Mouse (Mus musculus): Measurements from ENCODE around the gene Lrrc10b. TPM values are rescaled to one million over a fixed set of nuclear protein-coding genes. Genes with fewer than 3 reads are reported as not detected.

The Lrrc10b gene
- polyA plus RNA-seq (2015; fragmentation: Nextera tagmentation; extraction: Ambion mirVana) = 0.32 and 0.41 TPM in 2 replicates

DNA sequence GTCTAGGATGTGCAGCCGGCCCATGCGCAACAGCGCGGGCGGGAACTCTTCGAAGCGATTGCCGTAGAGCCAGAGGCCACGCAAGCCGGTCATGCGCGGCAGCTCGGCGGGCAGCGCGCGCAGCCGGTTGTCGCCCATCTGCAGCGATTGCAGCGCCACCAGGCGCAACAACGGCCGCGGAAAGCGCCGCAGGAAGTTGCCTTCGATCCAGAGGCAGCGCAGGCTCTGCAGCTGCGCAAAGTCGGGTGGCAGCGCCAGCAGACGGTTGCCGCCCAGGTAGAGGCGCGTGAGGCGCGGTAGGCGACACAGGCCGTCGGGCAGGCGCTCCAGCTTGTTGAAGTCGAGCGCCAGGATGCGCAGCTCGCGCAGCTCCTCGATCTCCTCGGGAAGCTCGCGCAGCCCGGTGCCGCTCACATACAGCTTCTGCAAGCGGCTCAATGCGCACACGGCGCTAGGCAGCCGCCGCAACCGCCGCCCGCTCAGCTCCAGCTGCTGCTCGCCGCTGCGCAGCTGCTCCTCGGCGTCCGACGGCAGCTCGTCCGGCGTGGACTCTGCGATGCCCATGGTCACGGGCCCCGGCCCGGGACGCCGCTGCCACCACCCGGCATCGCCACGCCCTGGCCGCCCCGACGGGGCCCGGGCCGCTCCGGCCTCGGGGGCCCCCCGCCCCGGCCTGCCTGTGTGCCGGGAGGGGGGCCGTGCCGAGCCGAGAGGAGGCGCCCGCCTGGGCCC is at the start of gene Lrrc10b:
Lrrc10b (minus strand) TSS at position 722 of the 732 bp plus-strand sequence.
- Histone ChIP-seq H3K9me3 (replicated peaks; ENCODE audit: control insufficient read depth, low read length) (no peaks in the 10 kb centered on the region), H3K9ac (ENCODE audit: low read length) (peak within 1 kb of the TSS; percentile 64), H3K36me3 (ENCODE audit: control insufficient read depth, insufficient read depth, low read length) (no peaks in the 10 kb centered on the region), H3K27ac (ENCODE audit: low read length) (peak within 1 kb of the TSS; percentile 19; the same call in 1 of the 2 replicates), H3K4me1 (ENCODE audit: control insufficient read depth, insufficient read depth, low read length) (peaks cover 13% of the 10 kb centered on the region), H3K4me3 (replicated peaks; ENCODE audit: low read length) (peak within 1 kb of the TSS; percentile 49), H3K27me3 (ENCODE audit: control insufficient read depth, insufficient read depth, low read length) (peaks cover 71% of the 10 kb centered on the region), H3K4me2 (ENCODE audit: low read depth, low read length) (peak within 1 kb of the TSS; percentile 70)
- ATAC-seq (ENCODE audit: insufficient read depth, low FRiP score) = peak; percentile 66
- WGBS = under 1% methylated on average over 95 of the region's 96 CpGs

DNA sequence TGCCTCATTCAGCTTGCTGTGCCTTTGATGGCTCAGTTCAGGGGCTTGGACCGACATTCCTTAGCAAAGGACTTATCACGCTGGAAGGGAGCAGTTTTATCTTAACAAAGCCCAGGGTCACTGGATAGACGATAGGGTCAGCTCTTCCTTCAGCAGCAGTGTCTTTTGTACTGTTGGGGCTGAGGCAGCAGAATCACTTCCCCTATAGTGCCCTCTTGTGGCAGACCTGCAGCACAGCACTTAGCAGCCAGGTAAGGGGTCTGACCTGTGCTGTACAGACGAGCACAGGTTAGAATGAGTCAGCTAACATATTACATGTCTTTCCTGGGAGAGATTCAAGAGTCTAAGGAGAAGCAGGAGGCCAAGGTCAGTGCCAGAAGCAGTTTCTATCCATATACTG is 45.3 kb upstream of the Lrrc10b start:
- peak; percentile 71; the same call in 1 of the 2 replicates for ATAC-seq (ENCODE audit: insufficient read depth, low FRiP score)

DNA sequence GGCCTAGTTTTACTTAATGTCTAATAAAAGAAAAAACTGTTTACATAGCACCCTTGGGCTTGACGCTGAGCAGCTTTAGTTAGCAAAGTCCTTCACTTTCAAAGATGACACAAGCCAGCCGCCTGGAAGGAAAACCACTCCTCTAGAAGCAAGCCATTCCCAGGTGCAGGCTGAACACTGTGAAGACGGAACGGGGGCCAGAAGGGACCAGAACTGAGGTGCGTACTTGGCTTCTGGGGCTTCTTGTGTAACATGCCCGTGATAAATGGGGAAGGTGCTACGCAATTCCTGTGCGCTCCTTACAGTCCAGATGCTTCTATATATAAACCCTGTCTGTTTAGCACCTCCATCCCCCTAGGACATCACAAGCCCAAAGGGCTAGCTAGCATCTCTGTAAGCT is 43.3 kb upstream of the Lrrc10b start:
- Histone ChIP-seq H3K9ac (ENCODE audit: low read length) (no peak overlapping the region), H3K4me1 (ENCODE audit: control insufficient read depth, insufficient read depth, low read length) (no peaks in the 10 kb centered on the region), H3K9me3 (replicated peaks; ENCODE audit: control insufficient read depth, low read length) (no peaks in the 10 kb centered on the region), H3K27me3 (ENCODE audit: control insufficient read depth, insufficient read depth, low read length) (no peaks in the 10 kb centered on the region), H3K4me2 (ENCODE audit: low read depth, low read length) (no peak overlapping the region), H3K36me3 (ENCODE audit: control insufficient read depth, insufficient read depth, low read length) (no peaks in the 10 kb centered on the region), H3K27ac (ENCODE audit: low read length) (0 out of 2 replicates have a peak overlapping the region, but pooled peaks have one; percentile 1), H3K4me3 (replicated peaks; ENCODE audit: low read length) (no peak overlapping the region)
- 68% methylated on average over 8 of the region's 8 CpGs for WGBS
- peak; percentile 67 for ATAC-seq (ENCODE audit: insufficient read depth, low FRiP score)

More for the DNA sequence above, 45.3 kb upstream of the Lrrc10b start:
- 0 out of 2 replicates have a peak, but pooled peaks cover under 1% of the 10 kb centered on the region for H3K36me3 ChIP-seq (ENCODE audit: control insufficient read depth, insufficient read depth, low read length)
- no peak overlapping the region for H3K4me3 ChIP-seq (replicated peaks; ENCODE audit: low read length)
- no peaks in the 10 kb centered on the region for H3K4me1 ChIP-seq (ENCODE audit: control insufficient read depth, insufficient read depth, low read length)
- H3K9me3 ChIP-seq (replicated peaks; ENCODE audit: control insufficient read depth, low read length) = no peaks in the 10 kb centered on the region
- no peak overlapping the region for H3K4me2 ChIP-seq (ENCODE audit: low read depth, low read length)
- no peak overlapping the region for H3K9ac ChIP-seq (ENCODE audit: low read length)
- no peak overlapping the region for H3K27ac ChIP-seq (ENCODE audit: low read length)
- 7% methylated on average over 4 of the region's 4 CpGs for WGBS
- no peaks in the 10 kb centered on the region for H3K27me3 ChIP-seq (ENCODE audit: control insufficient read depth, insufficient read depth, low read length)

DNA sequence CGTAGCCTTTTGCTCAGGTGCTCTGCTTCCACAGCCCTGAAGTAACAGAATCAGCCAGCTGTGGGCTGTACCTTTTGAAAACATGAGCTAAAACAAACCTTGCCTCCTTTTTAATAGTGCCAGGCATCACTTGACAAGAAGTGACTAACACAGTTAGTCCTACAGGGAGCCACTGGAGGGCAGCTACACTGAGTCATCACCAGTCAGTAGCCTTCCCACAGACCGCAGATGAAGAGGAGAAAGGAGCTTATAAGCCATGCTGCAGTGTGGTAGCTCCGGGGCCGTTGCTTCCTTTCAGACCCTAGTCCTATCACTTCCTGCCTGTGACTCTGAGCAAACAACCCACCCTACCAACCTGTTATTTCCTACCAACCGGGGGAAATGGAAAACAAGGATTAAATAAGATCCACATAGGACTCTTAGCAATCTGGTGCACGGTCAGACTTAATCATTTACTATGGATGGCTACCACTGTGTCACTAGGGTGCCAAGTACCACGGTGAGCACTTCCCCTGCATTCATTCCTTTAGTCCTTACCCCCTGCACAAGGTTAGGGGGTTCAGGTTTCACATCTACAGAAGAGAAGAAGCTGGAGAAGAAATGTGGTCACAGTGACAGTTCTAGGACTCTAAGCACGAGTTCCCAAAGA is 40.4 kb upstream of the Lrrc10b start:
- Histone ChIP-seq H3K4me3 (replicated peaks; ENCODE audit: low read length) (no peak overlapping the region), H3K9me3 (replicated peaks; ENCODE audit: control insufficient read depth, low read length) (no peaks in the 10 kb centered on the region), H3K36me3 (ENCODE audit: control insufficient read depth, insufficient read depth, low read length) (no peaks in the 10 kb centered on the region), H3K4me2 (ENCODE audit: low read depth, low read length) (no peak overlapping the region), H3K4me1 (ENCODE audit: control insufficient read depth, insufficient read depth, low read length) (no peaks in the 10 kb centered on the region), H3K27ac (ENCODE audit: low read length) (no peak overlapping the region), H3K27me3 (ENCODE audit: control insufficient read depth, insufficient read depth, low read length) (no peaks in the 10 kb centered on the region), H3K9ac (ENCODE audit: low read length) (no peak overlapping the region)
- WGBS = 54% methylated on average over 8 of the region's 8 CpGs
- no peak for ATAC-seq (ENCODE audit: insufficient read depth, low FRiP score)

DNA sequence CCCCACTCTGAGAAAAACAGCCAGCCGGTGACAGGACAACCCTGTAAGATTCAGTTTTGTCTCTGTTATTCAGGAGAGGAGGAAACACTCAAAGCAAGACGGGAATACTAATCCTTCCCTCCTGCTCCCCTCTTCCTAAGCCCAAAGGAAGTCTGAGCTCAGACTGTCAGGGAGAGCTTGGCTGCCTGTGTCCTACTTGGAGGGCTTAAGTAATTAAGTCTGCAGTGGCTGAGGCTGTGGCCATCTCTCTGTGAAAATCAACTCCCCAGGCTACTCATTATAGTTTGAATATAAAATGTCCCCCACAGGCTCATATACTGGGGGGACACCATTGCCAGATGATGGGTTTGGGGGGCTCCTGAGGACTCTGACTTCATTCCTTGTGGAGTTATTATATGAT is 39.7 kb upstream of the Lrrc10b start:
- Histone ChIP-seq H3K4me3 (replicated peaks; ENCODE audit: low read length) (no peak overlapping the region), H3K4me2 (ENCODE audit: low read depth, low read length) (no peak overlapping the region), H3K9me3 (replicated peaks; ENCODE audit: control insufficient read depth, low read length) (no peaks in the 10 kb centered on the region), H3K4me1 (ENCODE audit: control insufficient read depth, insufficient read depth, low read length) (no peaks in the 10 kb centered on the region), H3K36me3 (ENCODE audit: control insufficient read depth, insufficient read depth, low read length) (no peaks in the 10 kb centered on the region), H3K27ac (ENCODE audit: low read length) (no peak overlapping the region), H3K9ac (ENCODE audit: low read length) (no peak overlapping the region), H3K27me3 (ENCODE audit: control insufficient read depth, insufficient read depth, low read length) (no peaks in the 10 kb centered on the region)
- 67% methylated on average over 2 of the region's 2 CpGs for WGBS
- no peak for ATAC-seq (ENCODE audit: insufficient read depth, low FRiP score)

DNA sequence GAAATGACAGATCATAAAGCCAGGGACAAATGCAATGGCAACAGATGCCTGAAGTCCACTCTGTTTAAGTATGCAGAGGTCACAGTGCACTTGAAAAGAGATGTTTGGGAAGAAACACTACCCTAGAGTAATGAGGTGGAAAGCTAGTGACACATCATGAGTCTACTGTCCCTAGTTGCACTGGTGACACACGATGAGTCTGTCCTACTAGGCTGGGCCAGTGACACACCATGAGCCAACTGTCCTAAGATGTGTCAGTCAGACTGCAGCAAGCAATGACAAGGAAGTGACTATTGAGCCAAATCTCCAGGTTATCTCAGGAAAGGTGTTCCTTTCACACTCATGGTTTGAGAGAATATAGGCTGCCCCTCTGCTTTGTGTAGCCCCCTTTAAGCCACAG is 38.4 kb upstream of the Lrrc10b start:
- Histone ChIP-seq H3K36me3 (ENCODE audit: control insufficient read depth, insufficient read depth, low read length) (no peaks in the 10 kb centered on the region), H3K27me3 (ENCODE audit: control insufficient read depth, insufficient read depth, low read length) (no peaks in the 10 kb centered on the region), H3K9me3 (replicated peaks; ENCODE audit: control insufficient read depth, low read length) (no peaks in the 10 kb centered on the region), H3K4me1 (ENCODE audit: control insufficient read depth, insufficient read depth, low read length) (no peaks in the 10 kb centered on the region), H3K27ac (ENCODE audit: low read length) (no peak overlapping the region), H3K4me3 (replicated peaks; ENCODE audit: low read length) (no peak overlapping the region), H3K9ac (ENCODE audit: low read length) (no peak overlapping the region), H3K4me2 (ENCODE audit: low read depth, low read length) (no peak overlapping the region)
- ATAC-seq (ENCODE audit: insufficient read depth, low FRiP score) = no peak
- 83% methylated on average over 1 of the region's 1 CpGs for WGBS

DNA sequence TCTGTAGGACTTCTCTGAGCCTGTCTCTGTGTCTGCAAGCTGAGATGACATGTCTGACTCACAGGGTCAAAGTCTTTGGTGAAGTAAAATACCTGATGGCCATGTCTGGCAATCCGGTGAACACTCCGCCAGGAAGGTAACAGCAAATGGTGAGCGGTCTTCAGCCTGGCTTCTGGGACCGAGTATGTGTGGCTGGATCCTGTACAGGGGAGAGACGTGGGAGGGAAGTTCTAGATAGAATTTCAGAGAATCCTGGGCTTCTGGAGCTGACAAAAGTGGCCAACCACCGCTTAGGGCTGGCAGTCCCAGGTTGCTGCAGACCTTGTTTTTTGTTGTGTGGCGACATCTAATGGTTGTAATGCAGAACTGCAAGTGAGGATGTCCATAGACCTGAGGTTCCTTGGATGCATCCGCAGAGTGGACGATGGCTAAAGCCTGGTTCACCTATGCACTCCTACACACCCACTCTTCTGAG is 29.0 kb upstream of the Lrrc10b start:
- Histone ChIP-seq H3K27ac (ENCODE audit: low read length) (no peak overlapping the region), H3K4me1 (ENCODE audit: control insufficient read depth, insufficient read depth, low read length) (peaks cover 7% of the 10 kb centered on the region; the same call in 1 of the 2 replicates), H3K4me3 (replicated peaks; ENCODE audit: low read length) (no peak overlapping the region), H3K9ac (ENCODE audit: low read length) (no peak overlapping the region), H3K4me2 (ENCODE audit: low read depth, low read length) (no peak overlapping the region), H3K27me3 (ENCODE audit: control insufficient read depth, insufficient read depth, low read length) (no peaks in the 10 kb centered on the region), H3K36me3 (ENCODE audit: control insufficient read depth, insufficient read depth, low read length) (no peaks in the 10 kb centered on the region), H3K9me3 (replicated peaks; ENCODE audit: control insufficient read depth, low read length) (no peaks in the 10 kb centered on the region)
- WGBS = 20% methylated on average over 9 of the region's 9 CpGs
- peak; percentile 49 for ATAC-seq (ENCODE audit: insufficient read depth, low FRiP score)

DNA sequence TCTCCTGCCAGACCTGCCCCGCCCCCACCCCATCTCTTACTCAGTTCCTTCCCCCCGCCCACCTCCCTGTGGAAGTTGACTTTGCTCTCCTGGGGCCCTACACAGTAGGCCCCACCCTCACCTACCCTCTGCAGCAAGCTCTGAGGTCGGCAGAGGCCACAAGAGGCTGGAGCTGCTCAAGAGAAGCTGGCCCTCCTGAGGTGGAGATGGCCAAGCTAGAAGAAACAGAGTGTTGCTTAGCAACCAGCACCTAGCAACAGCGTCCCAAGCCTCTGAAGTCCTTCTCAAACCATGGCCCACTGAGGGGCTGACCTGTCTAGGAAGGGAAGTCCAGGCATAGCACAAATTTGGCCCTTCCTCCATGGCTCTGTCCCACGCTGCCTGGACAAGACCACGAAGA is 25.4 kb upstream of the Lrrc10b start, which contains the start of gene Ppp1r32:
Ppp1r32 (minus strand) TSS at position 226 of the 400 bp plus-strand sequence.
- no peak within 1 kb of the TSS for H3K9ac ChIP-seq (ENCODE audit: low read length)
- H3K27me3 ChIP-seq (ENCODE audit: control insufficient read depth, insufficient read depth, low read length) = no peaks in the 10 kb centered on the region
- H3K27ac ChIP-seq (ENCODE audit: low read length) = no peak within 1 kb of the TSS
- ATAC-seq (ENCODE audit: insufficient read depth, low FRiP score) = peak; percentile 39
- H3K36me3 ChIP-seq (ENCODE audit: control insufficient read depth, insufficient read depth, low read length) = no peaks in the 10 kb centered on the region
- WGBS = 27% methylated on average over 6 of the region's 6 CpGs
- no peak within 1 kb of the TSS for H3K4me2 ChIP-seq (ENCODE audit: low read depth, low read length)
- no peak within 1 kb of the TSS for H3K4me3 ChIP-seq (replicated peaks; ENCODE audit: low read length)
- peaks cover 7% of the 10 kb centered on the region; the same call in 1 of the 2 replicates for H3K4me1 ChIP-seq (ENCODE audit: control insufficient read depth, insufficient read depth, low read length)
- H3K9me3 ChIP-seq (replicated peaks; ENCODE audit: control insufficient read depth, low read length) = no peaks in the 10 kb centered on the region

DNA sequence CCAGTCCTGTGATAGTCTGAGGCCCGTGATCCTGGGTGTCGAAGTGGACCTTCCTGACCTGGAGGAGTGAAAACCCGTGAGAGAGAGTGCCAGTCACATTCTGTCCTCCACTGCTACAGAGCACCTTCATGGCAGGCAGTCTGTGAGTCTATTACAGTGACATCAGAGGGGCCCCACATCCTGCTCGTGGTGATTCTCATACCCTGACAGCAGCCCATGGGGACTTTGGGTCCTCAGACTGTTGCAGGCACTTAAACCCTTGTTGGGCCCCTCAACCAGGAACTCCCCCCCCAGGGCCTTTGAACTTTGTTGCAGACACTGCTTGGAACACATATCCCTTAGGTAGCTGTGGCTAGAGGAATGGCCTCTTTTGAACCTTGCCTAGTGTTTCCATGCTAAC is 22.3 kb upstream of the Lrrc10b start:
- H3K9me3 ChIP-seq (replicated peaks; ENCODE audit: control insufficient read depth, low read length) = no peaks in the 10 kb centered on the region
- H3K27ac ChIP-seq (ENCODE audit: low read length) = no peak overlapping the region
- H3K36me3 ChIP-seq (ENCODE audit: control insufficient read depth, insufficient read depth, low read length) = no peaks in the 10 kb centered on the region
- H3K27me3 ChIP-seq (ENCODE audit: control insufficient read depth, insufficient read depth, low read length) = no peaks in the 10 kb centered on the region
- H3K4me2 ChIP-seq (ENCODE audit: low read depth, low read length) = no peak overlapping the region
- ATAC-seq (ENCODE audit: insufficient read depth, low FRiP score) = no peak
- 54% methylated on average over 4 of the region's 4 CpGs for WGBS
- H3K4me1 ChIP-seq (ENCODE audit: control insufficient read depth, insufficient read depth, low read length) = peaks cover 7% of the 10 kb centered on the region; the same call in 1 of the 2 replicates
- H3K4me3 ChIP-seq (replicated peaks; ENCODE audit: low read length) = no peak overlapping the region
- H3K9ac ChIP-seq (ENCODE audit: low read length) = no peak overlapping the region
